Mouse (Mus musculus) bone marrow, adult 2 months (tissue): Measurements from ENCODE around the gene Hdac11. TPM values are rescaled to one million over a fixed set of nuclear protein-coding genes. Genes with fewer than 3 reads are reported as not detected.
A peak's percentile ranks its signal among the peaks of the same experiment; 100 is the strongest.

ENCODE experiments used
- H3K27ac ChIP-seq: fragments of 200-500 bp; 2 replicates; pipeline ENCODE4 v1.5.1; 2012; ENCODE audit warnings: low read depth, mild to moderate bottlenecking, control low read depth, inconsistent platforms, low read length; ENCODE audit not compliant: control insufficient read depth, poor library complexity, insufficient read depth
- H3K4me1 ChIP-seq: fragments of 200-500 bp; 2 replicates; pipeline ENCODE4 v1.6.1; 2011; ENCODE audit warnings: low read length; ENCODE audit not compliant: control insufficient read depth, insufficient read depth
- H3K4me3 ChIP-seq: fragments of 200-500 bp; replicated peaks from 2 replicates; pipeline ENCODE3; 2011; ENCODE audit warnings: mild to moderate bottlenecking, low read depth, low read length, control low read depth; ENCODE audit not compliant: control insufficient read depth
- CTCF ChIP-seq: fragments of 200-500 bp; IDR thresholded peaks from 2 replicates; pipeline ENCODE4 v1.5.1; 2011; ENCODE audit warnings: low read length, control low read depth; ENCODE audit not compliant: control insufficient read depth, insufficient read depth
- POLR2A ChIP-seq: fragments of 200-500 bp; IDR thresholded peaks from 2 replicates; pipeline ENCODE4 v1.6.1; 2011; ENCODE audit warnings: low read depth, mild to moderate bottlenecking, control low read depth, low read length, borderline replicate concordance; ENCODE audit not compliant: control insufficient read depth
- WGBS: fragments of 180-500 bp; shearing (Covaris S2); methylation state at CpG from one replicate; pipeline ENCODE4 v1.1.7; 2018; 5-methylcytosine and 5-hydroxymethylcytosine counted together
- polyA plus RNA-seq: library from polyadenylated mRNA; stranded (reverse); fragments of >200 nt; gene quantifications from 2 replicates; pipeline ENCODE4 v1.2.4, GENCODE M21; 2011; ENCODE audit warnings: low replicate concordance; ENCODE audit not compliant: missing spikeins, insufficient read depth, insufficient read length

Hdac11 gene
- polyA plus RNA-seq, 1 experiment = 7.6 TPM

DNA sequence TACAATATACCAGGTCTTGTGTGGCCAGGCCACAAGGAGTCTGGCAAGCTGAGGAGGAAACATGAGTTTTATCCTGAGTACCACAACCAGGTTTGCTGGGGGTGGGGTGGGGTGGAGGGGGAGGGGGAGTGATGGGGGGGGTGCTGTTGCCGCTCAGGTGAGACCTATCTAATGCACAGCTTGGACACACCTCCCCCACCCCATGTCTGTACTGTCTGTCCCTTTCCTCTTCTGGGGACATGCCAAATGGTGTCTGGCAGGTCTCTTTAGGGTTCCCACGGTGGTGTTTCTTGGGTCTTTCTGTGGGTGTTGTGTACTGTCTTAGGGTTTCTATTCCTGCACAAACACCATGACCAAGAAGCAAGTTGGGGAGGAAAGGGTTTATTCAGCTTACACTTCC is 4.5 kb downstream of the Hdac11 start:
- no peak for TF ChIP-seq CTCF
- Histone ChIP-seq H3K4me1 (peaks cover 4% of the 10 kb centered on the region), H3K27ac (no peak overlapping the region), H3K4me3 (no peak overlapping the region)
- 74% methylated on average over 2 of the region's 2 CpGs for WGBS

DNA sequence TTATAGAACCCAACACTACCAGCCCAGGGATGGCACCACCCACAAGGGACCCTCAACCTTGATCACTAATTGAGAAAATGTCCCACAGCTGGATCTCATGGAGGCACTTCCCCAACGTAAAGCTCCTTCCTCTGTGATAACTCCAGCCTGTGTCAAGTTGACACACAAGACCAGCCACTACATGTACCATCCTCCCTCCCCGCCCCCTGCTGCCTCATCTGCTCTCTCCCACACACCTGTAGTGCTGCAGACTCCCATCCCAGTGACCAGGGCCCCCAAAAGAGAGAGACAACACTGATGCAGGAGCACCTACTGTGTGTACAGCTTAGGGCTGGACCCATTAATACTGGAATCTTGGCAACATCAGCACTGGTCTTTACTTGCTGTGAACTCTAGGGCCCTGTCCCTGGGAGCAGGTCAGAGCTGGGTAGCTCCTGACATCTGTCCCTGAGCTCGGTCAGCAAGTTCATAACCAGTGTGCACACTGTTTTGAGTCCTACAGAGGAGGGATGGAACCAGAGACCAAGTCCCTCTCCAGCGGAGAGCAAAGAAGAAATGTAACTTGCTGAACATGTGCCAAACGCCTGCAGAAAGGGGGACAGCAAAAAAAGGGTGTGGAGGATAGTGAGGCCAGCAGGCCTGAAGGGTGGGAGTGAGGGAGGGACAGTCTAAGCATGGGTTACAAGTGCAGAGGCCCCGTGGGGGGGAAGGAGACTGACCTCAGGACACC is 5.2 kb downstream of the Hdac11 start:
- TF ChIP-seq POLR2A (no peak), CTCF (no peak)
- H3K27ac ChIP-seq = no peak overlapping the region
- no peak overlapping the region for H3K4me3 ChIP-seq
- whole genome bisulfite sequencing = 81% methylated on average over 6 of the region's 6 CpGs
- peaks cover 4% of the 10 kb centered on the region for H3K4me1 ChIP-seq

DNA sequence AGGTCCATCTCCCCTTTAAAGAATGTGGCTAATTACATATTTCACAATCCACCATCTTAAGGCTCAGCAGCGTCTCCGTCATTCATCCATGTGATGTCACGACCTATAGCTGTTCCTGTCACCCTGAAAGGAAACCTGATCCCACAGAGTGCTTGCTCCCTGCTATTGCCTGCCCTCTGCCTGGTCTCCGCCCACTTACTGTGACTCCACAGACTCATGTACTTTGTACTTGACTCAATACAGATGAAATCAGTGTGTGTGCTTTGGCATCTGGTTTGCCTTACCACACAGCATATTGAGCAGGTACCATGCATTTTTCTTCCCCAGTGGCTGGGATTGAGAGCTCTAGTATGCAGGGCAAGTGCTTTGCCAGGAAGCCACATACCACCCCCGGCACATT is 5.8 kb downstream of the Hdac11 start:
- no peaks in the 10 kb centered on the region; the same call in none of the 2 replicates for H3K4me1 ChIP-seq
- WGBS = 84% methylated on average over 5 of the region's 5 CpGs
- TF ChIP-seq POLR2A (no peak), CTCF (no peak)
- H3K4me3 ChIP-seq = no peak overlapping the region
- H3K27ac ChIP-seq = no peak overlapping the region

DNA sequence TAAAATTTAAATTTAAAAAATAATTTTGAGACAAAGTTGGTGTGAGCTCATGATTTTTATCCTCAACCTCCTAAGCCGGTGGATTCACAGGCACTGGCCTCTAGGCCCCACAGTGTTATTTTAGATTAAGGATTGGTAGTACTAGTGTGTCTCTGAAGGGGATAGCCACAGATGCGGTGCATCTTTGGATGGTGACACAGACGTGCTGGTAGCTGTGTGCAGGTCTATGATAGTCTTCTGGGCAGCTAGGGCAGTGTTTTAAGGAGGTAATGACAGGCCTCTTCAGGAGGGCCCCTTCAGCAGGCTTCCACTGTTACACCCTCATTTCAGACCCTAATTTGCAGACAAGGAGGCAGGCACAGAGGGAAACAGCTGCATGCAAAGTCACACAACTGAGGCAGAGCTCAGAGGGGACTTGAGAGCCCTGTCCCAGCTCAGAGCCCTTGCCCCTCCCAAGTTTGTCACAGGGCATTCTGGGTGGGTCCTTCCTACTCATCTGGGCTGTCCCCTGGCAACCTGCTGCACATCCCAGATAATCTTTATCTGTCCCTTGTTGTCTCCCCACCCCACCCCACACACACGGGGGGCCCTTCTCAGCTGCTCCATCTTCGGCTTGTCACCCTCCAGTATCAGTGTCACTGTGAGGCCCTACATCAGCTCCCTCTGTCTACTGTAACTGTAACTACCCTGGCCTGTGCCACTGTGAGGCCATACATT is 6.9 kb downstream of the Hdac11 start:
- TF ChIP-seq POLR2A (no peak), CTCF (peak; percentile 22; the same call in 1 of the 2 replicates)
- Histone ChIP-seq H3K4me1 (no peaks in the 10 kb centered on the region; the same call in none of the 2 replicates), H3K4me3 (no peak overlapping the region), H3K27ac (peak overlapping the region; percentile 81)
- 60% methylated on average over 5 of the region's 5 CpGs for WGBS

DNA sequence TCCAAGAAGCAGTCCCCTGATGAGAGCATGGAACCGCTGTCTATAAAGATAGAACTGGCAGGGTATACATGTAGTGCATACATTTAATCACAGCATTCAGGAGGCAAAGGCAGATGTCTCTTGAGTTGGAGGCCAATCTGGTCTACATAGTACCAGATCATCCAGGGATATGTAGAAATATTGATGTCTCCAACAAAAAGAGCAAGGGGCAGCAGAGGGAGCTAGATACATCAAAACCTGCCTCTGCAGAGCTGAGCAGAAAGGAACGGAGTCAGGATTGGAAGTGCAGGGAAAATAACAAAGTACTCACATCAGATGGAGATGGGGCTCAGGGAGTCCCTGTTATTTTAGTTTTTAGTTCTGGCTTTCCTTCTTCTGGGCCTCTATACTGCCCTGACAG is 8.1 kb downstream of the Hdac11 start:
- WGBS = 91% methylated on average over 2 of the region's 2 CpGs
- no peak overlapping the region for H3K27ac ChIP-seq
- no peak overlapping the region for H3K4me3 ChIP-seq
- no peaks in the 10 kb centered on the region; the same call in 1 of the 2 replicates for H3K4me1 ChIP-seq
- TF ChIP-seq POLR2A (no peak), CTCF (no peak)

DNA sequence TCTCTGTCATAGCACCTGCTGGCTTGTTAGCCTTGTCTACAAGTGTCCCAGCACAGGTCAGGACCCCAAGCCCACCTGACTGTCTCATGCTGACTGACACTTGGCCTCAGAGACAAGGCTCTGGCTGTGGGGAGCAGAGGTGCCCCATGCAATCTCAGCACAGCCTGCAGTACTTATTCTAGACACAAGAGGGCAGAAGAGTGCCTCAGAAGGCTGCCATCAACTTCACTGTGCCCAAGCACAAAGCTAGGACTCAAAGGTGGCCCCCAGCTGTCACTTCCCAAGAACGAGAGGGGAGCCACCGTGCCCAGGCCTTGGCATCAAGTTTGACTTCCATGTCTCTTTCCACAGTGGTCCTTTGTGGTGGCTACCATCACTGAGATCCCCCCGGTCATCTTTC is 8.7 kb downstream of the Hdac11 start:
- TF ChIP-seq CTCF = peak; percentile 86
- no peak for TF ChIP-seq POLR2A
- H3K4me1 ChIP-seq = no peaks in the 10 kb centered on the region; the same call in 1 of the 2 replicates
- H3K4me3 ChIP-seq = no peak overlapping the region
- no peak overlapping the region for H3K27ac ChIP-seq
- WGBS = 37% methylated on average over 3 of the region's 3 CpGs

DNA sequence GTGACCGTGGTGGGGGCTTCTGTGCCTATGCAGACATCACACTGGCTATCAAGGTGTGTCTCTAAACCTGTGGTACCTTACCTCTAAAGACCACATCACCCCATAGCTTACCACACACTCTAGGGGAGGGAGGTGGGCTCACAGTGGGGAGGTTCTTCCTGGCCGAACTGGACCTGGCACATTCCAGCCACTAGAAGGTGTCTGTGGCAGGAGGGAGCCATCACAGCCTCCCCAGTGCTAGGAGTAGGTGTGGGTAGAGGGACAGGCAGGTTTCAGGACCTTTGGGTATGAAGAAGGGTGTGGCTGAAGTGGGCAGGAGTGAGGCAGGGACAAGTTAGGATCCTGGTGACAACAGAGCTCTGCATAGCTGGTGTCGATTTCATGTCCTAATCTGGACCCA is 11.4 kb downstream of the Hdac11 start:
- 77% methylated on average over 3 of the region's 3 CpGs for WGBS
- H3K27ac ChIP-seq = no peak overlapping the region

DNA sequence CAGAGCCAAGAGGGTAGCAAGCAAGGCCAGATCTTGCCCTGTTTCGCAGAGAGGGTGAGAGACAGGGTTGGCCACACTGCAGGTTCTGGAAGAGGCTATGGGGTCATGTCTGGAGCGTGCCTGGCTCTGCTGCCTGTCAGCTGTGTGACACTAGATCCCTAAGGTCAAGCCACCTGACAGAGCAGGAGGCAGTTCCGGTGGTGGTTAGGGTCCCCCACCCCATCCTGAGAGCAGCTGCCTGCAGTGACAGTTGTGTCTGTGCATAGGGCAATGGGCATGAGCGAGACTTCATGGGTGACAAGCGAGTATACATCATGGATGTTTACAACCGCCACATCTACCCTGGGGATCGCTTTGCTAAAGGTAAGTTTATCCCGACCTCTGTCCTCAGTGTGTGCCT is 12.7 kb downstream of the Hdac11 start:
- H3K27ac ChIP-seq = no peak overlapping the region
- H3K4me1 ChIP-seq = no peaks in the 10 kb centered on the region; the same call in 1 of the 2 replicates
- TF ChIP-seq POLR2A (no peak), CTCF (no peak)
- no peak overlapping the region for H3K4me3 ChIP-seq
- WGBS = 83% methylated on average over 8 of the region's 8 CpGs

More for the DNA sequence above, 11.4 kb downstream of the Hdac11 start:
- Histone ChIP-seq H3K4me3 (no peak overlapping the region), H3K4me1 (no peaks in the 10 kb centered on the region; the same call in 1 of the 2 replicates)
- TF ChIP-seq CTCF (no peak), POLR2A (no peak)
